Mouse (Mus musculus) embryonic facial prominence, embryonic 15.5 days (tissue): ENCODE data around the gene Wdr61. TPM values are rescaled to one million over a fixed set of nuclear protein-coding genes. Genes with fewer than 3 reads are reported as not detected.

Source experiments
- ATAC-seq: fragments of 200-750 bp; cut with Nextera tagmentation; 2 replicates; pipeline ENCODE4 v1.8.0; 2017; ENCODE audit warnings: low read depth, moderate TSS enrichment; ENCODE audit not compliant: insufficient number of reproducible peaks, low FRiP score, low TSS enrichment
- H3K27ac ChIP-seq: fragments of 300-500 bp; sonication (generic); replicated peaks from 2 replicates; pipeline ENCODE4 v1.5.1; 2015; ENCODE audit warnings: mild to moderate bottlenecking, inconsistent platforms
- H3K27me3 ChIP-seq: fragments of 300-500 bp; sonication (generic); 2 replicates; pipeline ENCODE4 v1.6.1; 2015; ENCODE audit warnings: inconsistent platforms
- H3K36me3 ChIP-seq: fragments of 300-500 bp; sonication (generic); 2 replicates; pipeline ENCODE4 v1.6.1; 2015; ENCODE audit warnings: mild to moderate bottlenecking, inconsistent platforms
- H3K4me1 ChIP-seq: fragments of 300-500 bp; sonication (generic); 2 replicates; pipeline ENCODE4 v1.6.1; 2015; ENCODE audit warnings: inconsistent platforms
- H3K4me2 ChIP-seq: fragments of 300-500 bp; sonication (generic); replicated peaks from 2 replicates; pipeline ENCODE4 v1.6.1; 2015; ENCODE audit warnings: mild to moderate bottlenecking, inconsistent platforms
- H3K4me3 ChIP-seq: fragments of 300-500 bp; sonication (generic); replicated peaks from 2 replicates; pipeline ENCODE4 v1.5.1; 2015; ENCODE audit warnings: mild to moderate bottlenecking, inconsistent platforms
- H3K9ac ChIP-seq: fragments of 300-500 bp; sonication (generic); 2 replicates; pipeline ENCODE4 v1.6.1; 2015; ENCODE audit warnings: inconsistent platforms
- H3K9me3 ChIP-seq: fragments of 300-500 bp; sonication (generic); replicated peaks from 2 replicates; pipeline ENCODE4 v1.6.1; 2016; ENCODE audit warnings: inconsistent platforms
- WGBS: fragments of 180-500 bp; shearing (Covaris S2); methylation state at CpG from one replicate; pipeline ENCODE4 v1.1.7; 2015; 5-methylcytosine and 5-hydroxymethylcytosine counted together
- polyA plus RNA-seq: library from polyadenylated mRNA; unstranded; fragments of >200 nt; fragmentation: Nextera tagmentation; extraction: Ambion mirVana; gene quantifications from 2 replicates; pipeline ENCODE4 v1.2.1, GENCODE M21; 2015

The Wdr61 gene
- polyA plus RNA-seq, 1 experiment from 2014 or later, result 143 TPM

GRCm38 (mm10) chr9:54752944-54753295 lies 18.6 kb upstream of the Wdr61 start:
- H3K27me3 ChIP-seq, result no peaks in the 10 kb centered on the region
- no peak overlapping the region for H3K9ac ChIP-seq
- no peak overlapping the region for H3K27ac ChIP-seq
- peaks cover 8% of the 10 kb centered on the region; the same call in 1 of the 2 replicates for H3K4me1 ChIP-seq
- H3K9me3 ChIP-seq, result no peaks in the 10 kb centered on the region
- H3K36me3 ChIP-seq, result no peaks in the 10 kb centered on the region
- no peak for ATAC-seq
- H3K4me3 ChIP-seq, result no peak overlapping the region
- no peak overlapping the region for H3K4me2 ChIP-seq
- 59% methylated on average over 11 of the region's 11 CpGs for WGBS

- peaks cover 8% of the 10 kb centered on the region; the same call in 1 of the 2 replicates for H3K4me1 ChIP-seq
- no peak overlapping the region for H3K4me3 ChIP-seq
- H3K36me3 ChIP-seq, result no peaks in the 10 kb centered on the region
- H3K9ac ChIP-seq, result no peak overlapping the region
- WGBS, result 32% methylated on average over 21 of the region's 21 CpGs
- no peaks in the 10 kb centered on the region for H3K9me3 ChIP-seq
- H3K4me2 ChIP-seq, result no peak overlapping the region
- no peak overlapping the region for H3K27ac ChIP-seq
- ATAC-seq, result no peak
- no peaks in the 10 kb centered on the region for H3K27me3 ChIP-seq
These were observed 18.1 kb upstream of the Wdr61 start for GRCm38 (mm10) chr9:54752201-54752943.

GRCm38 (mm10) chr9:54751684-54752083 lies 17.4 kb upstream of the Wdr61 start:
- Histone ChIP-seq H3K27ac (no peak overlapping the region), H3K4me1 (peaks cover 8% of the 10 kb centered on the region; the same call in 1 of the 2 replicates), H3K36me3 (no peaks in the 10 kb centered on the region), H3K4me2 (no peak overlapping the region), H3K4me3 (no peak overlapping the region), H3K9ac (no peak overlapping the region), H3K9me3 (no peaks in the 10 kb centered on the region), H3K27me3 (no peaks in the 10 kb centered on the region)
- no peak for ATAC-seq
- 77% methylated on average over 2 of the region's 2 CpGs for WGBS

- Histone ChIP-seq H3K4me1 (peaks cover 8% of the 10 kb centered on the region; the same call in 1 of the 2 replicates), H3K36me3 (no peaks in the 10 kb centered on the region), H3K9ac (no peak overlapping the region), H3K4me3 (no peak overlapping the region), H3K9me3 (no peaks in the 10 kb centered on the region), H3K27ac (no peak overlapping the region), H3K27me3 (no peaks in the 10 kb centered on the region), H3K4me2 (no peak overlapping the region)
- peak; percentile 58; the same call in 1 of the 2 replicates for ATAC-seq
- 72% methylated on average over 7 of the region's 7 CpGs for WGBS
These were observed 16.1 kb upstream of the Wdr61 start for GRCm38 (mm10) chr9:54750215-54750981.

- no peak for ATAC-seq
- Histone ChIP-seq H3K27me3 (no peaks in the 10 kb centered on the region), H3K9me3 (no peaks in the 10 kb centered on the region), H3K27ac (no peak overlapping the region), H3K9ac (no peak overlapping the region), H3K4me2 (no peak overlapping the region), H3K4me1 (peaks cover 13% of the 10 kb centered on the region; the same call in 1 of the 2 replicates), H3K4me3 (no peak overlapping the region), H3K36me3 (no peaks in the 10 kb centered on the region)
- 56% methylated on average over 13 of the region's 13 CpGs for WGBS
These were observed 11.5 kb upstream of the Wdr61 start for GRCm38 (mm10) chr9:54745740-54746370.

- Histone ChIP-seq H3K9ac (no peak overlapping the region), H3K9me3 (no peaks in the 10 kb centered on the region), H3K4me2 (no peak overlapping the region), H3K36me3 (no peaks in the 10 kb centered on the region), H3K27me3 (no peaks in the 10 kb centered on the region), H3K27ac (no peak overlapping the region), H3K4me3 (no peak overlapping the region), H3K4me1 (0 out of 2 replicates have a peak, but pooled peaks cover 5% of the 10 kb centered on the region)
- WGBS, result 75% methylated on average over 4 of the region's 4 CpGs
- no peak for ATAC-seq
These were observed 9.6 kb upstream of the Wdr61 start for GRCm38 (mm10) chr9:54743891-54744290.

- H3K4me2 ChIP-seq, result no peak overlapping the region
- H3K27me3 ChIP-seq, result no peaks in the 10 kb centered on the region
- no peak overlapping the region for H3K4me3 ChIP-seq
- no peak overlapping the region for H3K27ac ChIP-seq
- no peak for ATAC-seq
- peaks cover 15% of the 10 kb centered on the region for H3K4me1 ChIP-seq
- 8% methylated on average over 3 of the region's 3 CpGs for WGBS
- H3K9ac ChIP-seq, result no peak overlapping the region
- no peaks in the 10 kb centered on the region for H3K36me3 ChIP-seq
- no peaks in the 10 kb centered on the region for H3K9me3 ChIP-seq
These were observed 4.1 kb upstream of the Wdr61 start for GRCm38 (mm10) chr9:54738376-54738775.

- no peak overlapping the region for H3K4me3 ChIP-seq
- no peaks in the 10 kb centered on the region for H3K9me3 ChIP-seq
- H3K4me2 ChIP-seq, result no peak overlapping the region; the same call in 1 of the 2 replicates
- 18% methylated on average over 9 of the region's 9 CpGs for WGBS
- H3K36me3 ChIP-seq, result no peaks in the 10 kb centered on the region; the same call in 1 of the 2 replicates
- H3K27ac ChIP-seq, result no peak overlapping the region
- H3K27me3 ChIP-seq, result no peaks in the 10 kb centered on the region
- H3K4me1 ChIP-seq, result peaks cover 21% of the 10 kb centered on the region
- no peak for ATAC-seq
- no peak overlapping the region for H3K9ac ChIP-seq
These were observed 2.0 kb upstream of the Wdr61 start for GRCm38 (mm10) chr9:54736284-54736701.

- no peaks in the 10 kb centered on the region for H3K27me3 ChIP-seq
- H3K9me3 ChIP-seq, result no peaks in the 10 kb centered on the region
- no peaks in the 10 kb centered on the region; the same call in 1 of the 2 replicates for H3K36me3 ChIP-seq
- H3K9ac ChIP-seq, result peak overlapping the region; percentile 28; the same call in 1 of the 2 replicates
- 21% methylated on average over 11 of the region's 11 CpGs for WGBS
- H3K4me2 ChIP-seq, result peak overlapping the region; percentile 61
- no peak for ATAC-seq
- peaks cover 21% of the 10 kb centered on the region for H3K4me1 ChIP-seq
- no peak overlapping the region; the same call in 1 of the 2 replicates for H3K27ac ChIP-seq
- peak overlapping the region; percentile 69 for H3K4me3 ChIP-seq
These were observed 427 bp upstream of the Wdr61 start for GRCm38 (mm10) chr9:54734639-54735252.

- WGBS, result 81% methylated on average over 2 of the region's 2 CpGs
- peaks cover 24% of the 10 kb centered on the region for H3K36me3 ChIP-seq
- H3K9me3 ChIP-seq, result no peaks in the 10 kb centered on the region
- H3K4me2 ChIP-seq, result no peak overlapping the region
- peaks cover 21% of the 10 kb centered on the region for H3K4me1 ChIP-seq
- no peak overlapping the region for H3K9ac ChIP-seq
- no peak overlapping the region for H3K4me3 ChIP-seq
- H3K27ac ChIP-seq, result no peak overlapping the region
- no peaks in the 10 kb centered on the region for H3K27me3 ChIP-seq
- no peak for ATAC-seq
These were observed 2.2 kb downstream of the Wdr61 start for GRCm38 (mm10) chr9:54732122-54732521.

GRCm38 (mm10) chr9:54726315-54726714 lies 8.0 kb downstream of the Wdr61 start:
- Histone ChIP-seq H3K4me2 (no peak overlapping the region), H3K4me1 (no peaks in the 10 kb centered on the region), H3K9ac (no peak overlapping the region), H3K9me3 (no peaks in the 10 kb centered on the region), H3K36me3 (peaks cover 79% of the 10 kb centered on the region), H3K27ac (no peak overlapping the region), H3K27me3 (no peaks in the 10 kb centered on the region), H3K4me3 (no peak overlapping the region)
- WGBS, result 84% methylated on average over 5 of the region's 5 CpGs
- no peak for ATAC-seq
